Mouse (Mus musculus) hindbrain, postnatal 0 days (tissue): ENCODE data around the gene Fscn1. TPM values are rescaled to one million over a fixed set of nuclear protein-coding genes. Genes with fewer than 3 reads are reported as not detected.

Experiments used
- ATAC-seq: fragments of 200-750 bp; cut with Nextera tagmentation; 2 replicates; pipeline ENCODE4 v1.8.0; 2017; ENCODE audit warnings: mild to moderate bottlenecking, moderate TSS enrichment, moderate library complexity
- DNase-seq: peaks from one replicate; pipeline ENCODE4 v3.0.0-alpha.2; 2015; ENCODE audit warnings: low spot score
- H3K27ac ChIP-seq: fragments of 300-500 bp; sonication (generic); 2 replicates; pipeline ENCODE4 v1.5.1; 2014; ENCODE audit warnings: mild to moderate bottlenecking
- H3K27me3 ChIP-seq: fragments of 300-500 bp; sonication (generic); 2 replicates; pipeline ENCODE4 v1.6.1; 2014; ENCODE audit warnings: low read length, mixed read lengths; ENCODE audit not compliant: insufficient read depth
- H3K36me3 ChIP-seq: fragments of 300-500 bp; sonication (generic); 2 replicates; pipeline ENCODE4 v1.6.1; 2014; ENCODE audit warnings: low read length, mixed read lengths; ENCODE audit not compliant: insufficient read depth
- H3K4me1 ChIP-seq: fragments of 300-500 bp; sonication (generic); 2 replicates; pipeline ENCODE4 v1.6.1; 2014; ENCODE audit warnings: antibody characterized with exemption, low read length, mixed read lengths; ENCODE audit not compliant: insufficient read depth
- H3K4me2 ChIP-seq: fragments of 300-500 bp; sonication (generic); 2 replicates; pipeline ENCODE4 v1.6.1; 2014; ENCODE audit warnings: low read depth, mild to moderate bottlenecking, low read length, moderate library complexity, mixed read lengths
- H3K4me3 ChIP-seq: fragments of 300-500 bp; sonication (generic); 2 replicates; pipeline ENCODE4 v1.5.1; 2014; ENCODE audit warnings: low read length
- H3K9ac ChIP-seq: fragments of 300-500 bp; sonication (generic); replicated peaks from 2 replicates; pipeline ENCODE4 v1.6.1; 2014; ENCODE audit warnings: mild to moderate bottlenecking, low read length, moderate library complexity, mixed read lengths
- H3K9me3 ChIP-seq: fragments of 300-500 bp; sonication (generic); 2 replicates; pipeline ENCODE4 v1.6.1; 2016; ENCODE audit warnings: low read length, mixed read lengths
- CTCF ChIP-seq: IDR thresholded peaks from 2 replicates; pipeline ENCODE4 v1.5.1; 2016; ENCODE audit warnings: antibody characterized with exemption, control low read depth, low read depth
- WGBS: fragments of 180-500 bp; shearing (Covaris S2); extraction: QIAGEN DNeasy Blood & Tissue Kit; methylation state at CpG from one replicate; pipeline ENCODE4 v1.1.7; 2014; 5-methylcytosine and 5-hydroxymethylcytosine counted together
- polyA plus RNA-seq: library from polyadenylated mRNA; unstranded; fragments of >200 nt; fragmentation: Nextera tagmentation; extraction: Ambion mirVana; gene quantifications from 2 replicates; pipeline ENCODE4 v1.2.1, GENCODE M21; 2015
- total RNA-seq: library from RNA; depleted of rRNA; stranded (reverse); fragments of >200 nt; gene quantifications from 2 replicates; pipeline ENCODE4 v1.2.3, GENCODE M21; 2014; rRNA removed

Fscn1 gene
- total and polyA plus RNA-seq, 2 experiments from 2014 or later: 457 to 613 TPM

- peak; percentile 49 for DNase-seq
- peak; percentile 49; the same call in 1 of the 2 replicates for ATAC-seq
- H3K27me3 ChIP-seq: no peaks in the 10 kb centered on the region
- TF ChIP-seq CTCF: no peak
- WGBS: 39% methylated on average over 9 of the region's 9 CpGs
- H3K36me3 ChIP-seq: peaks cover 8% of the 10 kb centered on the region; the same call in 1 of the 2 replicates
- no peak overlapping the region for H3K4me2 ChIP-seq
- no peak overlapping the region for H3K4me3 ChIP-seq
- H3K9ac ChIP-seq: no peak overlapping the region
- peak overlapping the region; percentile 70 for H3K27ac ChIP-seq
- H3K9me3 ChIP-seq: no peaks in the 10 kb centered on the region
- peaks cover 9% of the 10 kb centered on the region; the same call in 1 of the 2 replicates for H3K4me1 ChIP-seq
These were observed 40.7 kb downstream of the Fscn1 start for GRCm38 (mm10) chr5:143000654-143001500.

DNA sequence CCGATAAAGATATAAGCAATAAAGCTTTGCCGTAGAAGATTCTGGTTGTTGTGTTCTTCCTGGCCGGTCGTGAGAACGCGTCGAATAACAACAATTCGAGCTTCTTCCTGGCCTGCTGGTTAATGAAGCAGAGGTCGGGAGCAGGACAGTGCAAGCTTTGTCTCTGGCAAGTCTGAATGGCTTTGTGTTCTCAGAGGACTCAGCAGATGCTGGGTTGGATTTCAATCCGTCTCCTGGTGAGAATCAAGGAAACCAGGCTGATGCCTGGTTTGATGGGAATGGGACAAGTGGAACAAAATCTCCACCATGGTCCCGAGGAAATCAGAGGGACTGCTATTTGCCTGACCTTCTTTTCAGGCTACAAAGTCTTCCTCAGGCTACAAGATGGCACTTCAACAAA lies 49.2 kb downstream of the Fscn1 start:
- peak overlapping the region; percentile 71 for H3K27ac ChIP-seq
- DNase-seq: peak; percentile 45

GRCm38 (mm10) chr5:143017401-143017800 lies 57.3 kb downstream of the Fscn1 start:
- H3K4me1 ChIP-seq: no peaks in the 10 kb centered on the region
- WGBS: 85% methylated on average over 5 of the region's 5 CpGs
- H3K4me2 ChIP-seq: no peak overlapping the region
- H3K27me3 ChIP-seq: no peaks in the 10 kb centered on the region
- no peak for TF ChIP-seq CTCF
- ATAC-seq (no peak), DNase-seq (no peak)
- H3K36me3 ChIP-seq: peaks cover 12% of the 10 kb centered on the region; the same call in 1 of the 2 replicates
- no peak overlapping the region for H3K9ac ChIP-seq
- no peak overlapping the region for H3K27ac ChIP-seq
- no peak overlapping the region for H3K4me3 ChIP-seq
- no peaks in the 10 kb centered on the region for H3K9me3 ChIP-seq

More for the DNA sequence above, 49.2 kb downstream of the Fscn1 start:
- peak; percentile 88 for ATAC-seq
- H3K4me2 ChIP-seq: no peak overlapping the region
- no peaks in the 10 kb centered on the region for H3K27me3 ChIP-seq
- no peak overlapping the region for H3K9ac ChIP-seq
- no peak overlapping the region for H3K4me3 ChIP-seq
- H3K9me3 ChIP-seq: no peaks in the 10 kb centered on the region
- TF ChIP-seq CTCF: no peak
- peaks cover 16% of the 10 kb centered on the region; the same call in 1 of the 2 replicates for H3K36me3 ChIP-seq
- 28% methylated on average over 10 of the region's 11 CpGs for WGBS
- peaks cover 5% of the 10 kb centered on the region; the same call in 1 of the 2 replicates for H3K4me1 ChIP-seq

Other genes starting within 250 kb of the Fscn1 start
- gene Tnrc18, start 142.7 kb upstream of the Fscn1 start, total RNA-seq: 134 and 137 TPM in 2 replicates
- 17.0 and 19.9 TPM in 2 replicates for gene Tnrc18, start 142.7 kb upstream of the Fscn1 start, polyA plus RNA-seq
- gene Fbxl18, start 64.9 kb upstream of the Fscn1 start, total RNA-seq: 68.6 and 73.8 TPM in 2 replicates
- 28.0 and 31.4 TPM in 2 replicates for gene Fbxl18, start 64.9 kb upstream of the Fscn1 start, polyA plus RNA-seq
- gene Actb, start 53.6 kb upstream of the Fscn1 start, total RNA-seq: 5,437 and 5,693 TPM in 2 replicates
- 15,098 and 15,291 TPM in 2 replicates for gene Actb, start 53.6 kb upstream of the Fscn1 start, polyA plus RNA-seq
- 28.0 and 32.7 TPM in 2 replicates for gene Rnf216, start 152.7 kb downstream of the Fscn1 start, total RNA-seq
- 25.3 and 29.7 TPM in 2 replicates for gene Rnf216, start 152.7 kb downstream of the Fscn1 start, polyA plus RNA-seq
- gene Olfr718-ps1, start 187.2 kb downstream of the Fscn1 start, total RNA-seq: not detected in 2 replicates
- gene Olfr718-ps1, start 187.2 kb downstream of the Fscn1 start, polyA plus RNA-seq: not detected in 2 replicates
- 11.8 and 13.3 TPM in 2 replicates for gene Rbak, start 220.4 kb downstream of the Fscn1 start, total RNA-seq
- 9.3 and 10.0 TPM in 2 replicates for gene Rbak, start 220.4 kb downstream of the Fscn1 start, polyA plus RNA-seq
- 0.11 TPM in 1 of 2 replicates, not detected in the other for gene Spdye4b, start 220.7 kb downstream of the Fscn1 start, total RNA-seq
- not detected in 2 replicates for gene Spdye4b, start 220.7 kb downstream of the Fscn1 start, polyA plus RNA-seq